Mouse (Mus musculus) left cerebral cortex, postnatal 36 days (tissue): ENCODE data around the gene Gm49361. TPM values are rescaled to one million over a fixed set of nuclear protein-coding genes. Genes with fewer than 3 reads are reported as not detected.
"Not testable (repeated sequence)": the region's sequence is repeated elsewhere in the genome, so short reads cannot be mapped to it uniquely, and the experiment has no call there.

Experiments
- DNase-seq, 2 experiments: peaks; one replicate each; pipeline ENCODE4 v3.0.0; 2021 to 2022; ENCODE audit warnings: low spot score in 2 of 2, mixed read lengths in 1 of 2
- intact Hi-C: fragments of 180-260 bp; cut with DNase I; formaldehyde crosslinking; loops from one replicate; pipeline ENCODE4 v1.15.1; 2025
- total RNA-seq, 2 experiments: library from RNA; stranded (reverse); gene quantifications; 2 replicates each; pipeline ENCODE4 v1.2.3; 2021

Gm49361 gene
- total RNA-seq, 2 experiments from 2014 or later: not detected

DNA sequence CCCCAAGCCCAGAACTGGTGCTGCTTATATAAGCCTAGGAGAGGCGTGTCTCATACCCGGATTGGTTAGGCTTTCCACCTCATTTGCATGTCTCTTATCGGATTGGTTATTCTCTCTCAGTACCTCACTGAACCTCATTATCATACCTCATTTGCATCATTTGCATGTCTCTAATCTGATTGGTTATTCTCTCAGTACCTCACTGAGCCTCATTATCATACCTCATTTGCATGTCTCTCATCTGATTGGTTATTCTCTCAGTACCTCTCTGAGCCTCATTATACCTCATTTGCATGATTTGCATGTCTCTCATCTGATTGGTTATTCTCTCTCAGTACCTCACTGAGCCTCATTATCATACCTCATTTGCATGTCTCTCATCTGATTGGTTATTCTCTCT lies 89.4 kb downstream of the Gm49361 start:
- DNase-seq, intact Hi-C loops: not testable (repeated sequence)

DNA sequence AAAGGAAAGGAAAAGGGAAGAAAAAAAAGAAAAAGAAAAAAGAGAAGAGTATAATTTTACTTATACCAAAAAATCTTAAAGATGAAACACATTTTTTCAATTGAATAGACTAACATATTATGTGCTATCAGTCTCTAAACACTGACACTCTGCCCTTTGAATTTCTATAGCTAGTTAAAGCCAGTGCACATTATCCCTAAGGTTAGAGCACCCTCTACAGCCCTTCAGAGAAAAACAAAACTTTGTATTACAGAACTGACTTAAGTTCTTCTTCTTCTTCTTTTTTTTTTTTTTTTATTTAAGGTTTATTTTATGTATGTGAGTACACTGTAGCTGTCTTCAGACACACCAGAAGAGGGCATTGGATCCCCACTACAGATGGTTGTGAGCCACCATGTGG lies 96.4 kb downstream of the Gm49361 start:
- DNase-seq: no peak
- intact Hi-C loops: no loop called here

DNA sequence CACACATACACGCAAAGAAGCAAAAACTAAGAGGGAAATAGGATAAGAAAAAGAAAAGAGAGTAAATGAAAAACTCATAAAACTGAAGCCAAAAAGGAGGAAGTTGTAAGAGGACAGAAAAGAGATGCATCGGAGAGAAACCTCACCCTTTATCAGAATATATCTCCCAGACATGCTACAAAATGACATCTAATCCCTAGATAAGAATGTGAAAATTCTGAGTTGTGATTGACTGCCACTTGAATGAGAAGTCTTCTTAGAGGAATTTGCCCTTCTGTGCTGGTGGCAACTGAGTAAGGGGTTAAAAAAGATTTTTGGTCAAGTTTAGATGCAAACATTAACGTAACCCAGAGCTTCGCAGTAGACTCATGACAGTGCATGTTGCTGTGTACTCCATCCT lies 99.7 kb downstream of the Gm49361 start:
- no peak for DNase-seq
- intact Hi-C loops: no loop called here

DNA sequence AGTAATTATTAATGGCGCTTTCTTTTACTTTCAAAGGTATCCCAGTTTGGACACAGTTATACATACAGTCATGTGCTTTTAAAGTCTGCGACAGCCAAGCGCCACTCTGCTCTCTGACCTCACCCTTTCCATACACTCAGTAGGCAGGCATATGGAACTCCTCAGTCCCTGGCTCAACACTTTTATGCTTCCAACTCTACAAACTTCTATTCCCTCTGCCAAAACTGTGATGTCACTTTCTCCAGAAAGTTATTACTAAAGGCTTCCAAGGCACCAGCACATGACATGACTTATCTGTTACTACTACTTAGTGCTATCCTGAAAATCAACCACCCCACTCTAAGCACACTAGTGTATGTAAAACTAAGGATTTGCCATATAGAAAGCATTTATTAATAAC lies 106.8 kb downstream of the Gm49361 start:
- intact Hi-C loops: no loop called here

DNA sequence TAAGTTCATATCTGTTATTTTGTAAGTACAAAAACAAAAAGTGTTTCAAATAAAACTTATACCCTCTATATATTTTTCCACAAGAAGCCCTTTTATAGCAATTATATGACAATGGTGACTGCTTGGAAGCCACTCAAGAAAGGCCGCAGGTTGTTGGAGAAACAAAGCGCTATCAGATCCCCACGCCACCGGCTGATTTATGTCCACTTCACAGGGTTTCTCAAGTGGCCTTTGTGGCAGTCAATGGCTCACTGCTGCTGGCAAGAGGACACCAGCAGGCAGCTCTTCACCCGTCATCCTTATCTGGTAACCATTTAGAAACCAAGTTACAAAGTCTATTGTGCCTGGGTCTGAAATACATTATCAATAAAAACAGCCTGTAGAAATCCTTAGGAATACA lies 111.8 kb downstream of the Gm49361 start:
- intact Hi-C loops: no loop called here
- no peak for DNase-seq

More for the DNA sequence above, 106.8 kb downstream of the Gm49361 start:
- DNase-seq: no peak

DNA sequence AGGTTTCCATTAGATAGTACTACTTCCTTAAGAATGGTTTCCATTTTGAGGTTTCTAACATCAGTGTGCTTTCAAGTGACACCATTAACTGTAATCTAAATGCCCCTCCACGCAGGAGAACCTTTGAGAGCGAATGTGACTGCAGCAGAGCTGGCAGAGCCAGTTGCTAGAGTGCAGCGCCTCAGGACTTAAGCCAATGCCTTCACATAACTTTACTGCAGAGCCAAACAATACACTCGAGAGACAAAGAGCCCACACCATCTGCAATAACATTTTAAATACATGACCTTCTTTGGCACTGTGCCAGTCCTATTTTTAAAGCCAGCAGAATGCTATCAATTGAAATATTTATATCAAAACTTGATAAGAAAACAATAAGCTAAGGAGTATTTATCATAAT lies 116.3 kb downstream of the Gm49361 start:
- no peak for DNase-seq
- intact Hi-C loops: no loop called here

DNA sequence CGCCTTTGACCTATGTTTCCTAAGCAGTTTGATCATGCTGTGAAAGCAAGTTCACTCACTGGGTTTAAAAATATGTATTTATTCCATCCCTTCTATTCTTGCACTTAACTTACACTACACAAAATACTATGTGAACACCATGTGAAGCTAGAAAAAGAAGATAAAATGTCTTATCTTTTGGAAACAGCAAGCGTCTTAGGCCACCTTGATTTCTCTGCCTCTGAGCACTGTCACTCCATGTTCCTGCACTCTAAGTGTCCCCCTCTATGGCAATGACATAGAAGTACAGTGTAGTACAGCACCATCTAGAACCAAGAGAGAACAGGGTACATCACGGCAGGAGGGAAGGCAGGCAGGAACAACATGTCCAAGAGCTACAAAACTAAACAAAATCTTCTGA lies 123.0 kb downstream of the Gm49361 start:
- intact Hi-C loops: no loop called here
- DNase-seq: no peak

DNA sequence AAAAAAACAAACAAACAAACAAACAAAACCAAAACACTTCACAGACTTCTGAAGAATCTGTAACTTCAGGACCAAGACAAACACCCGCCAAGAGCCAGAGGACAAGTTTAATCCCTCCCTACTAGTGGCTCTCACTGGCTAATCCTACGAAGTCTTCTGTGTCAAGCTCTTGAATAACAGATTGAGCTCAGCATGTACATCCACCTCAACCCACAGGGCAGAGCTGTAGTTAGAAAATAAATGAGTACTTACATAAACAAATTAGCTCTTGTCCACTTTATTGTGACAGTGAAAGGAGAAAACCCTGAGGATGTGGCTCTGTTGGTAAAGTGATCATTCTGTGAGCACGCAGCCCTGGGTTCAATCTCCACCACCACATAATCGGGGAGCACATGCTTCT lies 124.2 kb downstream of the Gm49361 start:
- no peak for DNase-seq
- intact Hi-C loops: no loop called here

DNA sequence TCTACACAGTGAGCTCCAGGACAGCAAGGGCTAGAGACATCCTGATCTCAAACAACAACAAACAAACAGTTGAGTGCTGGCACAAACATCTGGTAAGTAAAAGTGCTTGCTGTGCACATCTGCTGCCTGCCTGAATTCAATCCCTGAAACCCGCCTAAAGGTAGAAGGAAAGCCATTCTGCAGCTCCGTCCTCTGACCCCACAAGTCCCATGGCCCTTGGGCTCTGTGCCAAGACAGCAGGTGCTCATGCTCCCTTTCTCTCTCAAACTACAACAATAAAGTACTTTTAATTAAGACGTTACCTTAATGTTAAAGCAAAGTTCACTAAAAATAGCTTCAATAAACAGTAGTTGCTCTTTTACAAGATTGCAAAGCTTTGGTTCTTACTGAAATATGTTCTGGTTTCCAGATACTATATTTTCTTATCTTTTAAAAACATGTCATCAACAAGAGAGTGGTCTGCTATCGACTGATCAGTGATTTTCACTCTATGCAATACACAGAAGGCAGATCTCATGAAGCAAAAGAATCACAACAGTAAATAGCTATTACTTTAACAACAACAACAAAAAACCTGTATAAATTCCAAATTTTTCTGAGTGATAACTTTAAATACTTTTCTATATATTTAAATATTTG lies 125.2 kb downstream of the Gm49361 start:
- intact Hi-C loops: no loop called here
- DNase-seq: no peak

DNA sequence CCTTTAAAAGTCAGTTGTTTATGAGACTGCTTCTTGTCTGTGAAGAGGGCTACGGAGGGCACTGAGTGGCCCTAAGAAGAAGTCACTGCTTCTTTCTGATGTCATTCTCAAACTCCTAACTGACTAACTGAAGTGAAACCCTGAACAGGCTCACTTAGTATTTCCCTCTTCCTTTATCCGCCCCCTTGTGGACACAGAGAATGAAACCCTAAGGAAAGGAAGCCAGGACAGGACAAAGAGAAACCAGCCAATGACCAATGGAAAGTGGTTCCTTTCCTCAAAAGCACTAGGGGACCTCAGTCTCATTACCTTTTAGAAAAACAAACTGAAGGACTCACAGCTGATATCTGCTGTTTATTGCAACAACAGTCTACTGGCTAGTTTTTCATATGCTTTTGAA lies 126.4 kb downstream of the Gm49361 start:
- DNase-seq: no peak
- intact Hi-C loops: loop anchor here (5.0 to 10.0 kb wide), 2 partner anchors 87 to 245 kb away; no protein-coding TSS in a partner anchor

DNA sequence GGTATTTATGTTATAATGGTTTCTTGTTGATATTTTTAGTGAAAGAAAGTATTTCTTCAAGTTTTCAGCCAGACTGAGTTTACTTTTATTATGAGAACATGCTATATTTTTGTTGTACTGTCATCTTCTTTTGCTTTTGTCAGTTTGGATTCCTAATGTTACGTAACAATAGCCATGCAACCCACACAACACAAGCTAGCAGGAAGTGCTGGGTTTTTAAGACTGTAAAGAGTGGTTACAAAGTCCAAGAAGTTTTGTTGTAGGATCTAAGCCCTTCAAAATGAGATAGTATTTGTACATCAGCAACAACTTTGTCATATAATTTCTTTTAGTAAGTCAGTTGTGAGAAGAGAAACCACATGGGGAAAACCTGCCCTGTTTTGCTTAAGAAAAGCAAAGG lies 128.2 kb downstream of the Gm49361 start:
- intact Hi-C loops: loop anchor here (5.0 to 10.0 kb wide), 2 partner anchors 85 to 243 kb away; no protein-coding TSS in a partner anchor

DNA sequence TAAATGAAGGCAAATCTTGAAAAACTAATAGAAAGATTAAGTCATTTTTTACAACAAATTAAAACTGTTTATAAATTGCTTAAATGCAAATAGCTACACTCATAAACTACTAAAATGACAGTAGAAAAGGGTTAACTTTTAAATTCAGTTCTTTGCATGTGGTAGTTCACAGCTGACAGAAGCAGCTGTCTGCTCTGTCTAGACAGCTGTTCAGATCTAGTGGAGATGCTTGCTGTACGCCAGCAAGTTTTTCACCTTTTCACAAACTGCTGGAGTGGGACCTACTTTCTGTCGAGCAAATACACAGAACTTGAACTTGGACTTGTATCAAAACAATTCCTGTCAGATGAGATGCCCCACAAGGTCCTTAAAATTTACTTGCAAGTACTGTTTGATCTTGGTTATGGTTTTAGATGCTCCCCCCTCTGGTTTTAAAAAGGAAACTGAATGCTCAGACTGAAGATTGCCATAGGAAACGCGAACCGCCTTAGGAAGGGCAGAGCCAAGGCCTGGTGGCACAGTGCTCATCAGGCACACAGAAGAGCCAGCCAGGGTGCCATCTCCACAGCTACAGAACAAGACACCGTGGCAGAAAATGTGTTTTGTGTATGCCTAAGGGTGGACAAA lies 129.5 kb downstream of the Gm49361 start:
- intact Hi-C loops: loop anchor here (5.0 to 10.0 kb wide), 2 partner anchors 84 to 242 kb away; no protein-coding TSS in a partner anchor
- no peak for DNase-seq

More for the DNA sequence above, 128.2 kb downstream of the Gm49361 start:
- DNase-seq: no peak

DNA sequence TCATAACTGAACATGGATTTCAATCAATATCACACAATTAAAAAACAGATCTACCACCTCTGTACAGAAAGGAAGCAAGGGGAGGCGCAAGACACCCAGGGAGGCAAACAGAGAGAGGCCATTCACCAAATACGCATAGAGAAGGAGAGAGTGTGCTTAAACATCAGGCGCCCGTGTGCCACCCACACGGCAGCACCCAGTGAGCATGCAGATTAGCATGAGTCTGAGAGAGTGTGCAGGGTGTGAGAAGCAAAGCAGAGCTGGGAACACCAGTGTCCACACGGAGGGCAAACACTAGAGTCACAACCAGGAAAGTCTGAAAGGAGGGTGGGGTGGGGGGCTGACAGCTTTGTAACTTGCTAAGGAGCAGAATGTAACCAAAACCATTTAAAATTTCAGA lies 130.1 kb downstream of the Gm49361 start:
- DNase-seq: no peak
- intact Hi-C loops: loop anchor here (5.0 to 10.0 kb wide), 2 partner anchors 84 to 241 kb away; no protein-coding TSS in a partner anchor

DNA sequence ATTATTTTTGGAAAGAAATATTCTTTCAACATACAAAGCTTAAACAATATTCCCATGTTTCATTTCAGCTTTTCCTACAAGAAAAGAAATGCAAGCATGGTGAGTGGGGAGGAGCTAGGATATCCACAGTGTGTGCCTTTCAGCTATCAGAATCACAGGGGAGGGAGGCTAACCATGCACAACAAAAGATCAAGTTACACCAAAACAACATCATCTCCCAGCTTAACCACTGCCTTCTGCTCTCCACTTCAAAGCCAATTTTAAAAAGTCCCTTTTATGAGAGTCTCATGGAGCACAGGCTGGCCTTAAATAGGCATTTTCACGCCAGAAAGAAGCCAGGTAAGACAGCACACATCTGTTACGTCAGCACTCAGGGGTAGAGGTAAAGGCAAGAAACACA lies 134.9 kb downstream of the Gm49361 start:
- DNase-seq: no peak
- intact Hi-C loops: loop anchor here (10.0 kb wide), 1 partner anchor 236 kb away; no protein-coding TSS in a partner anchor

DNA sequence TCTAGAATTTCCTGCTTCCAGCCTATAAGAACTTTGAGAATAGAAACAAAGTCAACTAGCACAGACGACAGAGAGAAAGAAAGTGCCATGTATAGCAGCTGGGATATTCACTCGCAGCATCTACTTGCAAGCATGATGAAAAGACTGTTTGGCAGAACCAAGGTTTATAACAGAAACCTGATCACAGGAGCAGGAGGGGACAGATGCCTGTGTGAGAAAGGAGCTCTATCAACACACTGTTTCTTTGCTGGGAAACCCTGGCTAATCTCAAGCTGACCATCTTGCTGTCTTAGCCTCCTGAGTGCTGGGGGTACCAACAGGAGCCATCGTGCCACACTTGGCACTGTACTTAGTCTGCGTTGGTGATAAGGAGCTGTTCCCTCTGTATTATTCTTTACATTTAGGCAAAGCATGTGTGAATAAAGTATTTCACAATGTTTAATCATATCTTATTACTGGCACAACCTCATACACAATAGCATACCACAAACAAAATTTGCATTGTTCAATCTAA lies 136.0 kb downstream of the Gm49361 start:
- intact Hi-C loops: loop anchor here (10.0 kb wide), 1 partner anchor 235 kb away; no protein-coding TSS in a partner anchor
- DNase-seq: no peak

DNA sequence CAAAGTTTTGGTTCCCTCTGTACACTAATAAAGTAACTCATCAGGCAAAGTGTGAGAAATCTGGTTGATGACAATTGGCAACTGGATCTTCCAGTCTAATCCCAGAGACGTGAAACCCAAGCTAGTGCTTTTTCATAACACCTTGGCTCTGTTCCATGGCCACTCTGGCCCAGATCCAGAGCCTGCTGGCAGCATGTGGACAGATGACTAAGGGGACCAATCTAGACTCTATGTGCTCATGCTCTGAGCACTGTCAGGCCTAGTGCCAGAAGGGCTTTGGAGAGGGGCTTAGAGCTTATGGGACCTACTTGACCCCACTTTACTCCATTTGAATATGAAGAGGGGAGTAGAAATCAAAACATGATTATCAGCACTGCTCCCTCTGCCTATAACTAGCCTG lies 138.4 kb downstream of the Gm49361 start:
- peak; percentile 62 to 81 for DNase-seq
- intact Hi-C loops: no loop called here

DNA sequence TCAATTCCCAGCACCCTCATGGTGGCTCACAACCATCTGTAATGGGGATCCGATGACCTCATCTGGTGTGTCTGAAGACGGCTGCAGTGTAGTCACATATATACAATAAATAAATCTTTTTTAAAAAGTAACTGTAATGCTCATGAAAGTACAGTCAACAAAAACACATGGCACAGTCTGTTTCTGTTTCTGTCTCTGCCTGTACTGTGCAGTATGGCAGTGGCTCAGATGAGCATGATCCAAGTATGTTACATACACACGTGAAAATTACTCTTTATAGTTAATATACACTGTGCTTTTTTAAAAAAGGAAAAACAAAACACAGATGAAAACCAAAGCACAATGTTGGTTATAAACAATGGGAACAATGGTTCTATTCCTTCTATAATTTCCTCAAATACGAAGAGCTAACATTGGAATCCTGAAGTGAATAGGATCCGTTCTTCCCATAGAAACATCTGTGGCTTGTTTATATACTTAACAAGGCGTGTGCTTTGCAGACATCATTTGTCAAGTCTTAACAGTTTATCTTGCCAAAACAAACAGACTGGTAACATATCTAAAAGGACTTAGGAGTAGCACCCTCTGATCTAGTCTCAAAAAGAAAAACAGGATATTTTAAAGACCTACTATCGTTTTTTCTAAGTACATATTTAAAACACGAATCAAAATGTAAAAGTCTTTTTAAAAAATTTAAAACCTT lies 139.1 kb downstream of the Gm49361 start:
- DNase-seq: no peak
- intact Hi-C loops: no loop called here

DNA sequence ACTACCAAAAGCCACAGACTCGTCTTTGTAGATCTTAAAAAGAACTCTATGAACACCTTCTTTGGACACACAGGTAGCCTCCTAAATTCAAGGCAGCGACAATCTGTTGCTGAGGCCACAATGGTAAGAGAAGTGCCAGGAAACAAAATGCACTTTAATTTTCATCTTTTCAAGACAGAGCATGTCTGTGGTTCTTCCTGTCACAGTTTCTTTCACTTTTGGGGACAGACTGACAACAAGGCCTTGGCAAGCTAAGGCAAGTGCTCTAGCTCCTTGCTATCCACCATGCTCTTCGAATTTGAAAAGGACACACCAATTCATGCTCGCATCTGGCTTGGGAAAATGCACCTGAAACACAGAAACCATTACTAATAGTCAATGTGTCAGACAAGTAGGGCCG lies 152.6 kb downstream of the Gm49361 start:
- intact Hi-C loops: no loop called here
- DNase-seq: no peak
